Mouse (Mus musculus): ENCODE data around the gene Cdh16. TPM values are rescaled to one million over a fixed set of nuclear protein-coding genes. Genes with fewer than 3 reads are reported as not detected.

Cdh16 gene
- polyA plus RNA-seq, 1 experiment, result not detected

DNA sequence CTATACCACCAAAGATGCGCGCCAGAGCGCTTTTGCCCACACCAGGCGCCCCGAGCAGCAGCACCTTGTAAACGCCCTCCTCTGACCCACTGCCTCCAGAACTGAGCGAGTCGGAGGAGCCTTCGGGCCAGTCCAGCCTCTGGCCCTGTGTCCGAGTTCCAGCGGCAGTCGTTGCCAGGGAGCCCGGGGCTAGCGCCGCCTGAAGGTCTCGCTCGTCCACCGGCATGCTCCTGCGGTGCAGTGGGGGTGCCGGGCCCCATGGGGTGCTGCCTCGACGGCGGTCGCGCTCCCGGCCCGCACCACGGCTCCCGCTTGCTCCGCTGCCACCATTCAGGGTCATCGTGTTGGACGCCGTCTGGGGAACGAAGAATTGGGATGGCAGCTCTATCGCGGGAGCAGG lies 6.4 kb upstream of the Cdh16 start:
- H3K27me3 ChIP-seq (ENCODE audit: control insufficient read depth, insufficient read depth, low read length), result peaks cover 14% of the 10 kb centered on the region
- TF ChIP-seq CTCF (IDR thresholded peaks at IDR 0.05; ENCODE audit: extremely low read depth, insufficient read length, insufficient replicate concordance, low read depth, low read length) (no peak), POLR2A (IDR thresholded peaks at IDR 0.05; ENCODE audit: low read depth, low read length) (no peak)
- H3K36me3 ChIP-seq (ENCODE audit: control insufficient read depth, insufficient read depth, low read length), result no peaks in the 10 kb centered on the region
- H3K27ac ChIP-seq (ENCODE audit: insufficient read depth, low read depth, low read length), result no peak overlapping the region
- H3K4me3 ChIP-seq (ENCODE audit: low read depth, low read length), result peak overlapping the region; percentile 70
- H3K4me1 ChIP-seq (ENCODE audit: control insufficient read depth, insufficient read depth, insufficient read length, low read length), result no peaks in the 10 kb centered on the region; the same call in 1 of the 2 replicates
- 4% methylated on average over 36 of the region's 36 CpGs for WGBS

DNA sequence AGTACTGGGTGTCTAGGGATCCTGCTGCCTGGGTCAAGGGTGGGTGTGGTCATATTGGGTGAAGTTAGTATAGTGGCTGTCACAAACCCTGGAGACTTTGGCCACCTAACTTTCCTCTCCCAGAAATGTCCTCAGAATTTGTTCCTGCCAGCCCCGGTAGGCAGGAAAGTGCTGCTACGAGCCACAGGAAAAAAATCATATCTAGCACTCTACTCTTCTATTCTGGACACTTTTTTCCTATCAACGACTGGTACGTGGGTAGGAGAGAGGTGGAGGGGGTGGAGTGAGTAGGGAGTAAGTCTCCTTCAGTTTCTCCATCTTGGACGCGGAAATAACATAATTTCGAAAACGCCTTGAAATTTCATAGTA lies 5.9 kb upstream of the Cdh16 start:
- H3K27ac ChIP-seq (ENCODE audit: insufficient read depth, low read depth, low read length), result no peak overlapping the region
- H3K27me3 ChIP-seq (ENCODE audit: control insufficient read depth, insufficient read depth, low read length), result peaks cover 14% of the 10 kb centered on the region
- H3K4me3 ChIP-seq (ENCODE audit: low read depth, low read length), result peak overlapping the region; percentile 70; the same call in 1 of the 2 replicates
- H3K4me1 ChIP-seq (ENCODE audit: control insufficient read depth, insufficient read depth, insufficient read length, low read length), result no peaks in the 10 kb centered on the region; the same call in 1 of the 2 replicates
- TF ChIP-seq CTCF (IDR thresholded peaks at IDR 0.05; ENCODE audit: extremely low read depth, insufficient read length, insufficient replicate concordance, low read depth, low read length), result no peak
- TF ChIP-seq POLR2A (IDR thresholded peaks at IDR 0.05; ENCODE audit: low read depth, low read length), result no peak
- WGBS, result 29% methylated on average over 8 of the region's 8 CpGs
- H3K36me3 ChIP-seq (ENCODE audit: control insufficient read depth, insufficient read depth, low read length), result no peaks in the 10 kb centered on the region

DNA sequence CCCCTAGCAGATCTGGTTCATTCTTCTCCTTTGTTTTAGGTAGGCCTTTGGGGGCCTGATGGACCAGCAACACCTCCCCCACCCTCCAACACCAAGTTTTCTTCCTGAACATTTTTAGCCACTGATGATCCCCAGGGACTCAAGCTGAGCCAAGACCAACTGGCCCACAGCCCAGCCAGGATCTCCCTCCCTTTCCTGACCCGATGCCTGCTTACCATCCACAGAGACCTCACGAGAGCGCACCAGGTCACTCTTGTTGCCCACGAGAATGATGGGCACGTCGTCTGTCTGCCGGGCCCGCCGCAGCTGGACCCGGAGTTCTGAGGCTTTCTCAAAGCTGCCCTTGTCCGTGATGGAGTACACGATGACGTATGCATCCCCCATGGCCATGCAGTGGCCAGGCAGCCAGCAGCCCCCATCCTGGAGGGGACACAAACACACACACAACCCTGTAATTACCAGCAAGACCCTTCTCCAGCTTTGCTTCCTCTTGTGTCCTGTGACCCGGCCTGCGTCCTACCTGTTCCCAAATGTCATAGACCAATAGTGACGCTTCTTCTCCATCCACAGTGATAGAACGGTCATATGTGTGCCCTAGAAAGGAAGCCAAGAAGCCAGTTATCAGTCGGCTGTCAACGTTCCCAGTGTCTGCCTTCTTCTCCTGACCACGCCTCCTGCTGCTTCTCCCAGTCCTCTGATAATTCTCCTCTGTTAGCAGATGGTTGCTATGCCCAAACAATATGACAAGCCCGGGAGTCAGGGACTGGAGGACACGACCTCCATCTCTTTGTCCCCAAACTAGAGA lies 5.3 kb upstream of the Cdh16 start:
- 0 out of 2 replicates have a peak overlapping the region, but pooled peaks have one; percentile 3 for H3K27ac ChIP-seq (ENCODE audit: insufficient read depth, low read depth, low read length)
- H3K4me1 ChIP-seq (ENCODE audit: control insufficient read depth, insufficient read depth, insufficient read length, low read length), result no peaks in the 10 kb centered on the region; the same call in 1 of the 2 replicates
- H3K27me3 ChIP-seq (ENCODE audit: control insufficient read depth, insufficient read depth, low read length), result peaks cover 14% of the 10 kb centered on the region
- H3K4me3 ChIP-seq (ENCODE audit: low read depth, low read length), result no peak overlapping the region
- 67% methylated on average over 22 of the region's 22 CpGs for WGBS
- TF ChIP-seq POLR2A (IDR thresholded peaks at IDR 0.05; ENCODE audit: low read depth, low read length) (no peak), CTCF (IDR thresholded peaks at IDR 0.05; ENCODE audit: extremely low read depth, insufficient read length, insufficient replicate concordance, low read depth, low read length) (no peak)
- no peaks in the 10 kb centered on the region for H3K36me3 ChIP-seq (ENCODE audit: control insufficient read depth, insufficient read depth, low read length)

- no peak for TF ChIP-seq CTCF (IDR thresholded peaks at IDR 0.05; ENCODE audit: extremely low read depth, insufficient read length, insufficient replicate concordance, low read depth, low read length)
- no peak for TF ChIP-seq POLR2A (IDR thresholded peaks at IDR 0.05; ENCODE audit: low read depth, low read length)
- Histone ChIP-seq H3K4me3 (ENCODE audit: low read depth, low read length) (no peak overlapping the region), H3K4me1 (ENCODE audit: control insufficient read depth, insufficient read depth, insufficient read length, low read length) (no peaks in the 10 kb centered on the region; the same call in 1 of the 2 replicates), H3K27ac (ENCODE audit: insufficient read depth, low read depth, low read length) (no peak overlapping the region), H3K27me3 (ENCODE audit: control insufficient read depth, insufficient read depth, low read length) (peaks cover 14% of the 10 kb centered on the region), H3K36me3 (ENCODE audit: control insufficient read depth, insufficient read depth, low read length) (no peaks in the 10 kb centered on the region)
- 94% methylated on average over 21 of the region's 21 CpGs for WGBS
Measured at GRCm38 (mm10) chr8:104628402-104628801, 4.2 kb upstream of the Cdh16 start.

DNA sequence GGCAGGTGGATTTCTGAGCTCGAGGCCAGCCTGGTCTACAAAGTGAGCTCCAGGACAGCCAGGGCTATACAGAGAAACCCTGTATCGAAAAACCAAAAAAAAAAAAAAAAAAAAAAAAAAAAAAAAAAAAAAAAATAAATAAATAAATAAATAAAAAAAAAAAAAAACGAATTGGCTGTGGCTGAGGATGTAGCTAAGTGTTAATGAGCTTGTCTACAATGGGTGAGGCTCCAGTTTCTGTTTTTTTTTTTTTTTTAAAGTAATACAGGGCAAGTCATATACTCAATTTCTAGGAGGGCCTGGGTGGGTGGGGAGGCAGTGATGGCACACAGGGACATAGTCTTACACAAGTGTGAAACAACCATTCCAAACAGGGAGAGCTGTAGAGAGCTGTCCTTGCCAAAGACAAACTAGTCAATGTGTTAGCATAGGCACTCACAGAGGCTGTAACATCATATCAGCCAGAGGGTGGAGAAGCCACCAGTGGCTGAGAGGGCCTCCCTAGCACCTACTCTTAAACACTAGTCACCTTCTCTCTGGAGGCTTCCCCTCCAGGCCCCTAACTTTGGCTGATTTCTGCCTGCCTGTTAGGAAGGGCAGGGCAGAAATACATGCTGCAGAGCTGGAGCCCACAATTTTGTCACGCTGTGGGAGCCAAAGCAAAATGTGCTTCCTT lies 3.0 kb upstream of the Cdh16 start:
- H3K4me1 ChIP-seq (ENCODE audit: control insufficient read depth, insufficient read depth, insufficient read length, low read length), result no peaks in the 10 kb centered on the region; the same call in 1 of the 2 replicates
- 63% methylated on average over 3 of the region's 4 CpGs for WGBS
- H3K27me3 ChIP-seq (ENCODE audit: control insufficient read depth, insufficient read depth, low read length), result peaks cover 14% of the 10 kb centered on the region
- no peak overlapping the region for H3K4me3 ChIP-seq (ENCODE audit: low read depth, low read length)
- no peak for TF ChIP-seq CTCF (IDR thresholded peaks at IDR 0.05; ENCODE audit: extremely low read depth, insufficient read length, insufficient replicate concordance, low read depth, low read length)
- TF ChIP-seq POLR2A (IDR thresholded peaks at IDR 0.05; ENCODE audit: low read depth, low read length), result no peak
- no peaks in the 10 kb centered on the region for H3K36me3 ChIP-seq (ENCODE audit: control insufficient read depth, insufficient read depth, low read length)
- H3K27ac ChIP-seq (ENCODE audit: insufficient read depth, low read depth, low read length), result no peak overlapping the region

- Histone ChIP-seq H3K27ac (ENCODE audit: insufficient read depth, low read depth, low read length) (no peak overlapping the region), H3K4me1 (ENCODE audit: control insufficient read depth, insufficient read depth, insufficient read length, low read length) (no peaks in the 10 kb centered on the region), H3K36me3 (ENCODE audit: control insufficient read depth, insufficient read depth, low read length) (no peaks in the 10 kb centered on the region), H3K27me3 (ENCODE audit: control insufficient read depth, insufficient read depth, low read length) (no peaks in the 10 kb centered on the region), H3K4me3 (ENCODE audit: low read depth, low read length) (no peak overlapping the region)
- WGBS, result 68% methylated on average over 5 of the region's 5 CpGs
- TF ChIP-seq POLR2A (IDR thresholded peaks at IDR 0.05; ENCODE audit: low read depth, low read length), result no peak
- no peak for TF ChIP-seq CTCF (IDR thresholded peaks at IDR 0.05; ENCODE audit: extremely low read depth, insufficient read length, insufficient replicate concordance, low read depth, low read length)
Measured at GRCm38 (mm10) chr8:104620765-104621164, 3.4 kb downstream of the Cdh16 start.

- WGBS, result 58% methylated on average over 4 of the region's 4 CpGs
Measured at GRCm38 (mm10) chr8:104613119-104613518, 11.1 kb downstream of the Cdh16 start.

More at GRCm38 (mm10) chr8:104613119-104613518, 11.1 kb downstream of the Cdh16 start:
- H3K27ac ChIP-seq (ENCODE audit: insufficient read depth, low read depth, low read length), result no peak overlapping the region
- no peak for TF ChIP-seq CTCF (IDR thresholded peaks at IDR 0.05; ENCODE audit: extremely low read depth, insufficient read length, insufficient replicate concordance, low read depth, low read length)
- TF ChIP-seq POLR2A (IDR thresholded peaks at IDR 0.05; ENCODE audit: low read depth, low read length), result no peak
- no peak overlapping the region for H3K4me3 ChIP-seq (ENCODE audit: low read depth, low read length)
- no peaks in the 10 kb centered on the region for H3K36me3 ChIP-seq (ENCODE audit: control insufficient read depth, insufficient read depth, low read length)
- H3K4me1 ChIP-seq (ENCODE audit: control insufficient read depth, insufficient read depth, insufficient read length, low read length), result no peaks in the 10 kb centered on the region
- H3K27me3 ChIP-seq (ENCODE audit: control insufficient read depth, insufficient read depth, low read length), result no peaks in the 10 kb centered on the region
